Mouse (Mus musculus) lung, postnatal 4 days (tissue): ENCODE results near the gene Rchy1.
"Not testable (repeated sequence)": the region's sequence is repeated elsewhere in the genome, so short reads cannot be mapped to it uniquely, and the experiment has no call there.

Experiments
- DNase-seq, 2 experiments: peaks; one replicate each; pipeline ENCODE4 v3.0.0; 2021

The Rchy1 gene

DNA sequence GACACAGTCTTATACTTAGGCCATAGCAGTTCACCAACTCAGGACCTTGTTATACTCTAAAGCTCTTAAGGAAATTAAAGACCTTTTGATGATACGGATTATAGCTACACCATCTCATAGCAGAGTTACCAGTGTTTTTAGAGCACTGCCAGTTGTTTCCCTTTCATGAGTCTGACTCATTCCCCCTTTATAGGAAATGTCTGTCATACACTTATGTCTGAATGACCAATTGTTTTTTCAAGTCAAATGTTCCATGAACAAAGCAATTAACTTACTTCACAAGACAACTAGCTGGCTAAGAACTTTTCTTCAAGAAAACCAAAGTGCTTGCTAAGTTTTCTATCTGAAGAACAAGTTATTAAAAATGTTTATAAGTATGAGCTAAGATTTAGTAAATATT is 2.9 kb downstream of the Rchy1 start:
- no peak for DNase-seq

GRCm38 (mm10) chr5:91959096-91959495 is 3.8 kb downstream of the Rchy1 start:
- no peak for DNase-seq

- no peak for DNase-seq
Measured at GRCm38 (mm10) chr5:91956991-91957760, 5.7 kb downstream of the Rchy1 start.

- no peak for DNase-seq
Measured at GRCm38 (mm10) chr5:91951404-91951803, 11.5 kb downstream of the Rchy1 start.

DNA sequence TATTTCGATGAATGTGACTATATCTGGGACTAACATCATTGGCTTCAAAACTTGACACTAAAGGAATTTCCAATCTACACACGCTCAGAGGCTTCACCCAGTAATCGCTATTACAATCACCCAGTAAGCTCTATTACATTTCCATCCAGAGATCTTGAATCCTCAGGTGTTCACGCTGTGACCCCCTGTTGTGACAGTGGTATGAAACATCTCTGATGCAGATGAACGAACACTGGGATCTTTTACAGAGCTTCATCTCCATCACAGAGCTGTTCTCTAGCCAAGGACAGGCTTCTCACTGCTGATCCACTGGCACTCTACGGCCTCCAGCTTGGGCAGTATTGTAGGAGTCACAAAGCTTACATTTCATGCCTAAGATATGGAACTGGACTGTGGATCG is 13.4 kb downstream of the Rchy1 start:
- DNase-seq: no peak

DNA sequence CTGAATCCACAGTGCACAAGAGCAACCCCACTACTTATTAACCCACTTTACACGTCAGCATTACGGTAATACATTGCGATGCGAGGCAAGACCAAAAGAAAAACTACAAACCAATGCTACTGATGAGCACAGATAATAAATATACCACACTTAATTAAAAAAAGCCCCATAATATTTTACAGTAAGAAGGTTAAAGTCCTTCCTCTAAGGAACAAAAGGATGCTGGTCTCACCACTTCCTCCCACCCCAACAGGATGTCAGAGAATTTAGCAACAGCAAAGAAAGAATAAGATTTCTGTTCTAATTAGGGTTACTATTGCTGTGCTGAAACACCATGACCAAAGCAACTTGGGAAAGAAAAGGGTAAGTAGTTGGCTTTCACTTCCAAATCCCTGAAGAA is 15.9 kb downstream of the Rchy1 start:
- DNase-seq: no peak

DNA sequence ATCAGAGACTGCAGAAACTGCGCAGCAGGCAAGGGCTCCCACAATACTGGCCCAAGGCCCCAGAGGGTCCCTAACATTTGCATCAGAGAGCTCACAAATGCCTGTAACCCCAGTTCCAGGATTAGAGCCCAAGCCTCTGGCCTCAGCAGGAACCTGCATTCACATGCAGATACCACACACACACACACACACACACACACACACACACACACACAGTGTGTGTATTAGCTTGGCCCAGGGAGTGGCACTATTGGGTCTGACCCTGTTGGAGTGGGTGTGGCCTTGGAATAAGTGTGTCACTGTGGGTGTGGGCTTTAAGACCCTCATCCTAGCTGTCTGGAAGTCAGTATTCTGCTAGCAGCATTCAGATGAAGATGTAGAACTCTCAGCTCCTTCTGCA is 17.3 kb downstream of the Rchy1 start:
- not testable (repeated sequence) for DNase-seq

GRCm38 (mm10) chr5:91913231-91913630 is 49.6 kb downstream of the Rchy1 start:
- DNase-seq: no peak

GRCm38 (mm10) chr5:91911384-91912106 is 51.3 kb downstream of the Rchy1 start:
- DNase-seq: no peak

GRCm38 (mm10) chr5:91910616-91911015 is 52.3 kb downstream of the Rchy1 start:
- no peak for DNase-seq

DNA sequence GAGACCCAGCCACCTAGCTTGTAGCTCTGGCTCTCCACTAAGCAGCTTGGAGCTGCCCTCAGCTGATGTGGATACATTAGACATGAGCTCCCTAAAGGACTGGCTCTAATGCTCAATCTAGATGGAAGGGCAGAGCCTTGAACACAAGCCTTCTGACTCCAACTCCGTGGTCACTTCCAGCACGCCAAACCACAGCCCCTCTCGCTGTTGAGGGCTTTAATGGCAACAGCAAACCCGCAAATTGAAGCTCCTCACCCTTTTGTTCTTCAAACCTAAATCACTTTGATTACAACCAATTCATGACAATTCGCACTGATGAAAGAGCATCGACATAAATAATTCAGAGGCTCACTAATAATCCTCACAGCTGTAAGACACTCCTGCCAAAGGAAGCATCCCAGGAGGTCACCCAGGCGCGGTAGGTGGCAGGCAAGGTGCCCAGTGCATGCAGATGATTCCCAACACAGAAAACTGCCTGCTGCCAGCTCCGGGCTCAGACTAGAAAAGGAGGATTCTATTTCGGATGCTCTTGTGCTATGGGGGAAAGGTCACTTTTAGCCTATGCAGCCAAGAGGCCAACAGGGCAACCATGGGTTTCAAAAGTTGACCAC is 53.8 kb downstream of the Rchy1 start:
- DNase-seq: no peak
